Mouse (Mus musculus): Measurements from ENCODE around the gene Ugt1a9. TPM values are rescaled to one million over a fixed set of nuclear protein-coding genes. Genes with fewer than 3 reads are reported as not detected.

Gene Ugt1a9
- polyA plus RNA-seq, 1 experiment: not detected

DNA sequence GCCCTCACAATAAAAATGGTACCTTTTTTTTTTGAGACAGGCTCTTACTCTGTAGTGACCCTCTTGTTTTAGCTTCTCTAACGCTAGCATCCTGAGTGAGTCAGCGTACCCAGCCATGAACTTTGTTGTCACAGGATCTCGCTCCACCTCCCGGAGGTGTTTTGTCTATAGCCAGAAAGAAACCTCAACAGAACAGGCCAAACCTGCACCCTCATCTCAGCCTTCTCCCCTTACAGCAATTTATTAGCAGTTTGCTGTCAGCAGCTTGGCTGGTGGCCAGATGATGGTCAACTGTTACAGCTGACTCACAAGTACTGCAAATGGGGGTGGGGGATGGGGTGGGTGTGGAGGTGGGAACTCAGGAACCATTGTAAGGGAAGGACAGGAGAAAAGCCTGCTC, 191.7 kb downstream of the Ugt1a9 start:
- no peak overlapping the region for H3K4me3 ChIP-seq (replicated peaks)
- TF ChIP-seq GATA1 (IDR thresholded peaks at IDR 0.05; ENCODE audit: low read length) (no peak), TAL1 (IDR thresholded peaks at IDR 0.05; ENCODE audit: low read length) (no peak)
- no peaks in the 10 kb centered on the region for H3K9me3 ChIP-seq (ENCODE audit: control insufficient read depth, low read length)
- H3K36me3 ChIP-seq (ENCODE audit: control insufficient read depth): peaks cover 81% of the 10 kb centered on the region
- no peaks in the 10 kb centered on the region for H3K27me3 ChIP-seq (ENCODE audit: control insufficient read depth)
- peaks cover 23% of the 10 kb centered on the region for H3K4me1 ChIP-seq (ENCODE audit: control insufficient read depth)

GRCm38 (mm10) chr1:88262961-88263360, 192.4 kb downstream of the Ugt1a9 start:
- Histone ChIP-seq H3K4me1 (ENCODE audit: control insufficient read depth) (peaks cover 23% of the 10 kb centered on the region), H3K9me3 (ENCODE audit: control insufficient read depth, low read length) (no peaks in the 10 kb centered on the region), H3K36me3 (ENCODE audit: control insufficient read depth) (peaks cover 88% of the 10 kb centered on the region), H3K27me3 (ENCODE audit: control insufficient read depth) (no peaks in the 10 kb centered on the region), H3K4me3 (replicated peaks) (no peak overlapping the region)
- TF ChIP-seq GATA1 (IDR thresholded peaks at IDR 0.05; ENCODE audit: low read length): no peak
- no peak for TF ChIP-seq TAL1 (IDR thresholded peaks at IDR 0.05; ENCODE audit: low read length)

GRCm38 (mm10) chr1:88263778-88264177, 193.2 kb downstream of the Ugt1a9 start:
- no peaks in the 10 kb centered on the region for H3K27me3 ChIP-seq (ENCODE audit: control insufficient read depth)
- H3K36me3 ChIP-seq (ENCODE audit: control insufficient read depth): peaks cover 97% of the 10 kb centered on the region
- H3K4me3 ChIP-seq (replicated peaks): no peak overlapping the region
- H3K9me3 ChIP-seq (ENCODE audit: control insufficient read depth, low read length): no peaks in the 10 kb centered on the region
- H3K4me1 ChIP-seq (ENCODE audit: control insufficient read depth): peaks cover 23% of the 10 kb centered on the region
- no peak for TF ChIP-seq TAL1 (IDR thresholded peaks at IDR 0.05; ENCODE audit: low read length)
- TF ChIP-seq GATA1 (IDR thresholded peaks at IDR 0.05; ENCODE audit: low read length): no peak

DNA sequence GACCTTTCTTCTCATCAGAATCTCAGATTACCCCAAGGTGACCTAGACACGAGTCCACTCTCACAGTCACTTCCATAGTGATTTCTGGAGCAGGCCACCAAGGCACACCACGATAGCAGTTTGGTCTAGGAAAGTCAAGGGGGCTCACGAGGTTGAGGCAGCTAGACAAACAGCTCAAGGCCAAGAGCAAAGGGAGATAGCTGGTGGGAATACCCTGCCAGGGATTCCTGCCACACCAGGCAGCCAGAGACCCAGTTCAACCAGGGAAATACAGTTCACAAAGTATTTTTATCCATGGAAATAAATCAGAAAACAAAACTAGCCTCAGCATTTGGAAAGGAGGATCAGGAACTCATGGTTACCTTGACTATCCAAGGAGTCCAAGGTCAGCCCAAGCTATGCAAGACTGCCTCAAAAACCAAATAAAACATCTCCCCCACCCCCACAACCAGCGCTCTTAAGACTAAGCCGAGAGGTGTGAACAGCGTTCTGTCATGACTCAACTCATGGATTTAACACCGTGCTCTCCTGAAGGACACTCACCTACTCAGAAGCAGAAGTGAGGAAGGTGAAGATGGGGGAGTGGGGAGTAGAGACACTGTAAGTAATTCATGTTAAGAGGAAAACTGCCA, 193.8 kb downstream of the Ugt1a9 start:
- no peaks in the 10 kb centered on the region for H3K9me3 ChIP-seq (ENCODE audit: control insufficient read depth, low read length)
- no peak overlapping the region for H3K4me3 ChIP-seq (replicated peaks)
- no peaks in the 10 kb centered on the region for H3K27me3 ChIP-seq (ENCODE audit: control insufficient read depth)
- peaks cover 100% of the 10 kb centered on the region for H3K36me3 ChIP-seq (ENCODE audit: control insufficient read depth)
- peaks cover 20% of the 10 kb centered on the region for H3K4me1 ChIP-seq (ENCODE audit: control insufficient read depth)
- TF ChIP-seq GATA1 (IDR thresholded peaks at IDR 0.05; ENCODE audit: low read length) (no peak), TAL1 (IDR thresholded peaks at IDR 0.05; ENCODE audit: low read length) (no peak)

DNA sequence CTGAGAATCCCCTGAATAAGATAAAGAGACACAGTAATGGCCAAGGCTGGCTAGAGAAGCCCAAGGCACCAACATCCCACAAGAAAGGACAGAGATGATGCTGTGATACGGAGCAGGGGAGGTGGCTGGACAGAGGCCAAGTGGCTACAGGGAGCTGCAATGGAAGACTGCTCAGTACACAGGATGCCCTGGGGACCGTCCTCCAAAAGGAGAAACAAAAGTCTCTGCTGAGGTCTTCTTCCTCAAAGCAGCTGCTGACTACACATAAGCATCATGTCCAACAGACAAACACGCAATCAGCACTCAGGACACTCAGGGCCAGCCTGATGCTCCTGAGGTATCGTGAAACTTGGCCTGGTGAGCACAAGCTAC, 194.3 kb downstream of the Ugt1a9 start:
- Histone ChIP-seq H3K27me3 (ENCODE audit: control insufficient read depth) (no peaks in the 10 kb centered on the region), H3K4me3 (replicated peaks) (no peak overlapping the region), H3K36me3 (ENCODE audit: control insufficient read depth) (peaks cover 100% of the 10 kb centered on the region), H3K4me1 (ENCODE audit: control insufficient read depth) (peaks cover 16% of the 10 kb centered on the region), H3K9me3 (ENCODE audit: control insufficient read depth, low read length) (no peaks in the 10 kb centered on the region)
- TF ChIP-seq GATA1 (IDR thresholded peaks at IDR 0.05; ENCODE audit: low read length) (no peak), TAL1 (IDR thresholded peaks at IDR 0.05; ENCODE audit: low read length) (no peak)

- no peak overlapping the region for H3K4me3 ChIP-seq (replicated peaks)
- H3K9me3 ChIP-seq (ENCODE audit: control insufficient read depth, low read length): peaks cover under 1% of the 10 kb centered on the region
- no peak for TF ChIP-seq TAL1 (IDR thresholded peaks at IDR 0.05; ENCODE audit: low read length)
- no peak for TF ChIP-seq GATA1 (IDR thresholded peaks at IDR 0.05; ENCODE audit: low read length)
- H3K36me3 ChIP-seq (ENCODE audit: control insufficient read depth): peaks cover 98% of the 10 kb centered on the region
- peaks cover 10% of the 10 kb centered on the region for H3K4me1 ChIP-seq (ENCODE audit: control insufficient read depth)
- no peaks in the 10 kb centered on the region for H3K27me3 ChIP-seq (ENCODE audit: control insufficient read depth)
Measured at GRCm38 (mm10) chr1:88266123-88266522, 195.5 kb downstream of the Ugt1a9 start.

- no peak overlapping the region for H3K4me3 ChIP-seq (replicated peaks)
- H3K9me3 ChIP-seq (ENCODE audit: control insufficient read depth, low read length): peaks cover 13% of the 10 kb centered on the region
- 0 out of 3 replicates have a peak, but pooled peaks have one; percentile 21 for TF ChIP-seq TAL1 (IDR thresholded peaks at IDR 0.05; ENCODE audit: low read length)
- no peak for TF ChIP-seq GATA1 (IDR thresholded peaks at IDR 0.05; ENCODE audit: low read length)
- no peaks in the 10 kb centered on the region for H3K27me3 ChIP-seq (ENCODE audit: control insufficient read depth)
- peaks cover 98% of the 10 kb centered on the region for H3K36me3 ChIP-seq (ENCODE audit: control insufficient read depth)
- H3K4me1 ChIP-seq (ENCODE audit: control insufficient read depth): no peaks in the 10 kb centered on the region
Measured at GRCm38 (mm10) chr1:88267489-88267888, 196.9 kb downstream of the Ugt1a9 start.

GRCm38 (mm10) chr1:88268070-88268469, 197.5 kb downstream of the Ugt1a9 start:
- H3K36me3 ChIP-seq (ENCODE audit: control insufficient read depth): peaks cover 98% of the 10 kb centered on the region

More at GRCm38 (mm10) chr1:88268070-88268469, 197.5 kb downstream of the Ugt1a9 start:
- H3K27me3 ChIP-seq (ENCODE audit: control insufficient read depth): no peaks in the 10 kb centered on the region
- no peak overlapping the region for H3K4me3 ChIP-seq (replicated peaks)
- no peaks in the 10 kb centered on the region for H3K4me1 ChIP-seq (ENCODE audit: control insufficient read depth)
- TF ChIP-seq TAL1 (IDR thresholded peaks at IDR 0.05; ENCODE audit: low read length) (no peak), GATA1 (IDR thresholded peaks at IDR 0.05; ENCODE audit: low read length) (no peak)
- H3K9me3 ChIP-seq (ENCODE audit: control insufficient read depth, low read length): peaks cover 13% of the 10 kb centered on the region

Other genes with a start within 250 kb of the Ugt1a9 start
- gene Dgkd, start 217.5 kb upstream of the Ugt1a9 start, polyA plus RNA-seq (2012): 0.30 and 0.33 TPM in 2 replicates
- 0.02 and 0.03 TPM in 2 replicates for gene Usp40, start 62.2 kb upstream of the Ugt1a9 start, polyA plus RNA-seq (2012)
- gene Ugt1a10, start 15.4 kb upstream of the Ugt1a9 start, polyA plus RNA-seq (2012): 0.04 TPM in 1 of 2 replicates, not detected in the other
- not detected in 2 replicates for gene Ugt1a8, start 17.0 kb downstream of the Ugt1a9 start, polyA plus RNA-seq (2012)
- gene Ugt1a7c, start 24.3 kb downstream of the Ugt1a9 start, polyA plus RNA-seq (2012): 0.06 TPM in 1 of 2 replicates, not detected in the other
- not detected in 2 replicates for gene Ugt1a6b, start 32.5 kb downstream of the Ugt1a9 start, polyA plus RNA-seq (2012)
- not detected in 2 replicates for gene Ugt1a6a, start 64.0 kb downstream of the Ugt1a9 start, polyA plus RNA-seq (2012)
- not detected in 2 replicates for gene Ugt1a5, start 95.2 kb downstream of the Ugt1a9 start, polyA plus RNA-seq (2012)
- gene Ugt1a2, start 129.8 kb downstream of the Ugt1a9 start, polyA plus RNA-seq (2012): not detected in 2 replicates
- gene Dnajb3, start 135.0 kb downstream of the Ugt1a9 start, polyA plus RNA-seq (2012): 5.5 and 6.1 TPM in 2 replicates
- gene Ugt1a1, start 141.2 kb downstream of the Ugt1a9 start, polyA plus RNA-seq (2012): 0.02 TPM in 1 of 2 replicates, not detected in the other
- not detected in 2 replicates for gene Mroh2a, start 156.2 kb downstream of the Ugt1a9 start, polyA plus RNA-seq (2012)
- gene Hjurp, start 206.8 kb downstream of the Ugt1a9 start, polyA plus RNA-seq (2012): 1.1 and 2.2 TPM in 2 replicates
- gene Trpm8, start 206.9 kb downstream of the Ugt1a9 start, polyA plus RNA-seq (2012): not detected in 2 replicates

Data from erythroblast, embryonic 14.5 days (primary cell).